Mouse (Mus musculus): ENCODE measurements around the gene Efnb1.

GRCm38 (mm10) chrX:99164111-99164510 lies 28.2 kb downstream of the Efnb1 start:
- TF ChIP-seq CTCF (IDR thresholded peaks at IDR 0.05; ENCODE audit: low read depth) (no peak), EP300 (IDR thresholded peaks at IDR 0.05; ENCODE audit: low read depth) (no peak)
